Mouse (Mus musculus): ENCODE data around the gene Bex1. TPM values are rescaled to one million over a fixed set of nuclear protein-coding genes. Genes with fewer than 3 reads are reported as not detected.

The Bex1 gene
- polyA plus RNA-seq, 1 experiment from 2014 or later = 186 TPM

GRCm38 (mm10) chrX:136213396-136213795 is 1.9 kb downstream of the Bex1 start:
- Histone ChIP-seq H3K27ac (no peak overlapping the region), H3K4me3 (replicated peaks) (no peak overlapping the region), H3K36me3 (no peaks in the 10 kb centered on the region), H3K27me3 (replicated peaks) (no peaks in the 10 kb centered on the region), H3K9me3 (no peaks in the 10 kb centered on the region), H3K9ac (no peak overlapping the region), H3K4me1 (replicated peaks) (no peaks in the 10 kb centered on the region), H3K4me2 (replicated peaks) (no peak overlapping the region)
- 65% methylated on average over 2 of the region's 2 CpGs for WGBS
- no peak for ATAC-seq

DNA sequence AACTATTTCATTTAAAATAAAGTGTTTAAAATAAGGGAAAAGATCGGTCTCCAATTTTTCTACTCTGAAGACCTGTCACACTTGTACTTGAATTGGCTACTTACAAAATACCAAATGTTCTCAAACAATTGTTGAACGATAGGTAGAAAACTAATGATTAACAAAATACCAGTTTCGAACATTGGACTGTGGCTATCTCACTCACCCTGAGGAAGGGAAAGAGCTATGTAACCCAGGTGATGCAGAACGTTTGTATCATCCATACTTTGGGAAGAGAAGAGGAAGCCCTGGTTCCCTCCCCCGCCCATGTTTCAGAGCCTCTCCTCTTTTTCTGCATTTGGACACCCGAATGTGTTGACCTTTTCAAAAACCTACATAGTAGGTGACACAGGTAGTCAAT is 10.9 kb downstream of the Bex1 start:
- Histone ChIP-seq H3K4me1 (replicated peaks) (no peaks in the 10 kb centered on the region), H3K36me3 (no peaks in the 10 kb centered on the region), H3K9ac (no peak overlapping the region), H3K27ac (no peak overlapping the region), H3K27me3 (replicated peaks) (no peaks in the 10 kb centered on the region), H3K4me2 (replicated peaks) (no peak overlapping the region), H3K4me3 (replicated peaks) (no peak overlapping the region), H3K9me3 (no peaks in the 10 kb centered on the region)
- WGBS = 69% methylated on average over 6 of the region's 6 CpGs
- 0 out of 2 replicates have a peak, but pooled peaks have one; percentile 60 for ATAC-seq

DNA sequence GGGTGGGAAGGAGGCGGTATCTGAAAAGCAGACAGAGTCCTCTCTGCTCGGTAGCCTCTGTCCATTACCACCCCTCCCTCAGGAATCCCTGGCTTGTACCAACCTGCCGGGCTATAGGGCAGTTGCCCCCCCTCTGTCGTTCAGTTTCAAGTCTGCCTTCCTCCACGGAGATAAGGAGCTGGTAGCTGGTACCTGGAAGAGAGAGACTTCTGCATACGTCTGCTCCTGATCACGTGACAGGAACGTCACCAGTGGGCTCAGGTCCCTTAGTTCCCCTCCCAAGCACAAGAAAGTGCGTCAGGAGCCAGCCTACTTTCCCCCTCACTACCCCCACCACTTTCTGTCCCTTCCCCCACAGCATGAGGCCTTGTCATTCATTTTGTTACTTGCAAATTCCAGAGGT is 11.6 kb downstream of the Bex1 start, which contains the start of gene Tceal5:
Gene Tceal5, minus strand, starts transcription at position 213 of the 403 bp plus-strand sequence.
- no peak within 1 kb of the TSS for H3K27ac ChIP-seq
- no peaks in the 10 kb centered on the region for H3K27me3 ChIP-seq (replicated peaks)
- H3K4me2 ChIP-seq (replicated peaks) = peak within 1 kb of the TSS; percentile 60
- H3K36me3 ChIP-seq = no peaks in the 10 kb centered on the region
- 26% methylated on average over 9 of the region's 9 CpGs for WGBS
- peak within 1 kb of the TSS; percentile 34 for H3K4me3 ChIP-seq (replicated peaks)
- no peaks in the 10 kb centered on the region for H3K9me3 ChIP-seq
- peak; percentile 75 for ATAC-seq
- H3K4me1 ChIP-seq (replicated peaks) = no peaks in the 10 kb centered on the region
- H3K9ac ChIP-seq = no peak within 1 kb of the TSS

DNA sequence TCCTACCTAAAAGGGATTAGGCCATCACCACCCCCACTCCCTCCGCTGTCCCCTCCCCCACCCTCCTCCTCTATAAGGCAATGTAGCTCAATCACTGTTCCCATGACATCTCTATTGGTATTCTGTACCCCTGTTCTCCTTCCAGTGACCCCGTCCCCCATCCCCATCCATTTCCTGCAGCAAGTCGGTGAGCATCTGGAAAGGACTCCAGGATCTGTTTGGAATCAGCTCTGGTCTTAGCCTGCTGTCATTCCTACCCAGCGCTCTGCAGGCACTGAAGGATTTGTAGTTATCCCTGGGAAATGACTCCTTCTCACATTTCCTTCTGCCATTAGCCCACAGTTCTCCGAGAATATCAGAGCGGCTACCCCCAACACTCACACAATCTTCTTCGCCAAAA is 12.1 kb downstream of the Bex1 start:
- Histone ChIP-seq H3K4me1 (replicated peaks) (no peaks in the 10 kb centered on the region), H3K4me2 (replicated peaks) (peak overlapping the region; percentile 60), H3K4me3 (replicated peaks) (peak overlapping the region; percentile 34), H3K36me3 (no peaks in the 10 kb centered on the region), H3K9me3 (no peaks in the 10 kb centered on the region), H3K27me3 (replicated peaks) (no peaks in the 10 kb centered on the region), H3K9ac (no peak overlapping the region), H3K27ac (no peak overlapping the region)
- ATAC-seq = peak; percentile 65
- WGBS = 27% methylated on average over 7 of the region's 7 CpGs

- Histone ChIP-seq H3K36me3 (no peaks in the 10 kb centered on the region), H3K4me3 (replicated peaks) (no peak overlapping the region), H3K27ac (no peak overlapping the region), H3K4me2 (replicated peaks) (no peak overlapping the region), H3K9ac (no peak overlapping the region), H3K9me3 (no peaks in the 10 kb centered on the region), H3K4me1 (replicated peaks) (no peaks in the 10 kb centered on the region), H3K27me3 (replicated peaks) (no peaks in the 10 kb centered on the region)
- WGBS = 53% methylated on average over 1 of the region's 1 CpGs
- no peak for ATAC-seq
These were observed 18.4 kb downstream of the Bex1 start for GRCm38 (mm10) chrX:136196873-136197272.

DNA sequence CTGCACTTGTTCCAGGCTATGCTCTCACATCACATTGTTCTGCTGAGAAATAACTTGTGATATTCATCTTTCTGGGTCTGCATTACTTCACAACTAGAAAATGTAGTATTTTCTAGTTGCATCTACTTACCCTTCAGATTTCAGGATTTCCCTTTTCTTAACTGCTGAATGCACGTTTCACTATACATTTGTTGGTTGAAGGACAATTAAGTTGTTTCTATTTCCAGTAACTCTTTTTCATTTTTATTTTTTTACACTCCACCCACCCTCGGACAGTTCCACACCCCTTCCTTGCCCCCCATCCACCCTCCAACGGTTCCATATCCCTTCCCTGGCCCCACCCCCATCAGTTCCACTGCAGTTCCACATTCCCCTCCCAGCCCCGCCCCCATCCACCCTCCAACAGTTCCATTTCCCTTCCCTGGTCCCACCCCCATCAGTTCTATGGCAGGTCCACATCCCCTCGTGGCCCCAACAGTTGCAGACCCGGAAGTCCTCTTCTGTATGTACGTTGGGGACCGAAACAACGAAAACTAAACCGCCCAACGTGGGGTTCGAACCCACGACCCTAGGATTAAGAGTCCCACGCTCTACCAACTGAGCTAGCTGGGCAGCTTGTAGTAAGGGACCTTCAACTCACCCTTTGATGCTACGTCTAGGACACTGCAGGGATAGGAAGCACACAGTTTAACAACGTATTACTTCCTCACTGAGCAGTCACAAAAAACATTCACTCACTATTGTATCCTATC is 19.9 kb downstream of the Bex1 start:
- Histone ChIP-seq H3K36me3 (no peaks in the 10 kb centered on the region), H3K9me3 (no peaks in the 10 kb centered on the region), H3K27ac (no peak overlapping the region), H3K4me1 (replicated peaks) (no peaks in the 10 kb centered on the region), H3K9ac (no peak overlapping the region), H3K4me2 (replicated peaks) (no peak overlapping the region), H3K27me3 (replicated peaks) (no peaks in the 10 kb centered on the region), H3K4me3 (replicated peaks) (no peak overlapping the region)
- no peak for ATAC-seq
- WGBS = 83% methylated on average over 16 of the region's 16 CpGs

DNA sequence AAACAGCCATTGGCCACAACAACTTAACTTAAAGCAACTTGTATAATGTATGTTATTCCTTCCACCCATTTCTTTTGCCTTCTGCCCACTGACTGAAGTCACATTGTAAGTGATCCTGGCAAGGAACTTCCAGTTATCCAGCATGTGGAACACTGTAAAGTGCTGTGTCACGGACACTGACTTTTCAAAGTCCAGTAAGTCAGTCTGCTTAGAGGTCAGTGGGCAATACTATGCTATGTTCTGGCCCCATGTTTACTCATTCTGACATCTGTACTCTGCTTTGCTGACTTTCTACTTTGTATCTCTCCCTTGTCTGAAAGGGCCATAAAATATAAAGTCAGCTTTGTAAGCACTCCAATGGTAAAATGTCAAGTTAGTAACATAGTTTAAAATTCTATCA is 32.2 kb downstream of the Bex1 start:
- Histone ChIP-seq H3K4me3 (replicated peaks) (no peak overlapping the region), H3K4me1 (replicated peaks) (no peaks in the 10 kb centered on the region), H3K27me3 (replicated peaks) (no peaks in the 10 kb centered on the region), H3K4me2 (replicated peaks) (no peak overlapping the region), H3K9me3 (no peaks in the 10 kb centered on the region), H3K9ac (no peak overlapping the region), H3K36me3 (no peaks in the 10 kb centered on the region), H3K27ac (no peak overlapping the region)
- no peak for ATAC-seq
- WGBS = 79% methylated on average over 1 of the region's 1 CpGs

DNA sequence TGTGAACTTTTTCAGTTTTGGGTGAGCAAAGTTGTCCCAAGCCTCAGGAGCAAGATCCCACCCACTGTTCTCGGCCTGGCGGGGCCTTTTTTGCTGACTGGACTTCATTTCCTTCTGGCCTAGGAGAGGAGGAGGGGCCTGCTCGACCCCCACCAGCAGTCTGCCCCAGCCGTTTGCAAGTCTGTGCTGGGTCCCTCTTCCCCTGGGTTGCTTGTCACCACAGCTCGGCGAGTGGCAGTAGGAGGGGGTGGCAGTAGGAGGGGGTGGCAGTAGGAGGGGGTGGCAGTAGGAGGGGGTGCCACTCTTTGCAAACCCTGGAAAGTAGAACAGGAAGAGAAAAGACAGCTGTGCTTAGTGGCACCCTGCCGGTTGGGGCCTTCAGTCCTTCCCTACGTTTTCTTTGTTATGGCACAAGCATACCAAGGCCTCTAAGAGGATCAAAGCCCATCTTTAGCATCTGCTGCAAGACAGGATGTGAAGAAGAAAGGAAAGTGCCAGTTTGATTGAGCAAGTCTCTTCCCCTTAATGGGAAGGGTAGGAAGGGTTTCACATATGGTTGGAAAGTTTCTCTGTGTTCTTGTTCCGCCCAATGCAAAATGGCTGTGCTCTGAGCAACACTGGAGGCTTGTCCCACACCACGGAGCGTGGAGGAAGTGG is 34.3 kb downstream of the Bex1 start:
- ATAC-seq = no peak
- Histone ChIP-seq H3K4me2 (replicated peaks) (no peak overlapping the region), H3K27ac (no peak overlapping the region), H3K4me1 (replicated peaks) (no peaks in the 10 kb centered on the region), H3K4me3 (replicated peaks) (no peak overlapping the region), H3K36me3 (no peaks in the 10 kb centered on the region), H3K9me3 (no peaks in the 10 kb centered on the region), H3K27me3 (replicated peaks) (no peaks in the 10 kb centered on the region), H3K9ac (no peak overlapping the region)
- 47% methylated on average over 11 of the region's 11 CpGs for WGBS

- H3K4me1 ChIP-seq (replicated peaks) = no peaks in the 10 kb centered on the region
- peak overlapping the region; percentile 48; the same call in 1 of the 2 replicates for H3K4me3 ChIP-seq (replicated peaks)
- H3K4me2 ChIP-seq (replicated peaks) = peak overlapping the region; percentile 41
- no peak overlapping the region for H3K27ac ChIP-seq
- H3K9ac ChIP-seq = no peak overlapping the region; the same call in 1 of the 2 replicates
- no peaks in the 10 kb centered on the region for H3K27me3 ChIP-seq (replicated peaks)
- WGBS = 27% methylated on average over 10 of the region's 10 CpGs
- no peak for ATAC-seq
- no peaks in the 10 kb centered on the region for H3K36me3 ChIP-seq
- H3K9me3 ChIP-seq = no peaks in the 10 kb centered on the region
These were observed 42.5 kb downstream of the Bex1 start for GRCm38 (mm10) chrX:136172786-136173185.

GRCm38 (mm10) chrX:136172118-136172551 is 43.2 kb downstream of the Bex1 start, which contains the start of gene Tceal8:
TSS of gene Tceal8 (minus strand) at chrX:136172342.
- Histone ChIP-seq H3K4me1 (replicated peaks) (no peaks in the 10 kb centered on the region), H3K27me3 (replicated peaks) (no peaks in the 10 kb centered on the region), H3K9me3 (no peaks in the 10 kb centered on the region), H3K4me3 (replicated peaks) (peak within 1 kb of the TSS; percentile 48), H3K36me3 (no peaks in the 10 kb centered on the region), H3K27ac (peak within 1 kb of the TSS; percentile 86), H3K4me2 (replicated peaks) (peak within 1 kb of the TSS; percentile 48), H3K9ac (peak within 1 kb of the TSS; percentile 59)
- peak; percentile 97 for ATAC-seq
- WGBS = 21% methylated on average over 10 of the region's 10 CpGs

DNA sequence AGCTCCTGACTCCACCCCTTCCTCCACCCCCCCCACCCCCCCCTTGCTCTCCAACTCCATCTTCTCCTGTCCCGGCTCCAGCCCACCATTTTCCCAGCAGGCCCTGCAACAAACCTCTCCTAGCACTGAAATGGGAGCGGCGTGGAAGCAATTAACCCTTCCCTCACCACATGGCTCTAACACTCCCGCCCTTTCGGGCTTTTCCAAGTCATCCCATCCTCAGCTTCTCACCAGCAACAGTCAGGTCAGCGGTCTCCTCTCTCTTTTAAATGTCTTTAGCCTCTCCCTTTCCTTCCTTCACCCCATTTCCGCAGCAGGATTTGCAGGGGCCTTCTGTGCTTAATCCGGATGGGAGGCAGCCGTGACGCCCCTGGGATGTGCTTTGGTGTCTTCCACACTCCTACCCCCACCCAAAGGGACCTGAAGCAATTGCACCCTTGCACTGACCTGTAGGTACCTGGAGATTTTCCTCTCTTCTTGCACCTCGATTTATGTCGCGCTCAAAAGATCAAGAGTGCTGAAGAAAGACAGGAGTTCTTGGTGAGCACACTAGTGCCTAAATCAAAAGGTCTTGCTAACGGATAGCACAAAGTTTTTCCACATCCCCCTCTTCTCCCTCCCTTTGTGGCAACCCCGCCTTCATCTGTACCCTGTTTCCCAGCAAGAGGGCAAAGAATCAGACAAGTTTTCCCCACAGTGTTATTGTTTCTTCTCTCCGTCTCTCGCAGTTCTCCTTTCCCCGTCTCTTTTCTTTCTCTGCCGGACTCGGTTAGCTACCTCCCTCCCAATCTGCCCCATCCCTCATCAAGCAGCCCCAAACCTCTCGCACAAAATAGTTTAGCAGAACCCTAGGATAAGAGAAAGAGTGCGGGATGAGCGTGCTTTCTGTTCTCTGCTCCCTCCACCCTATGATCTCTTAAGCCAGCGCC is 43.9 kb downstream of the Bex1 start:
- H3K27ac ChIP-seq = peak overlapping the region; percentile 86
- ATAC-seq = peak; percentile 74
- H3K9me3 ChIP-seq = no peaks in the 10 kb centered on the region
- 28% methylated on average over 24 of the region's 24 CpGs for WGBS
- peak overlapping the region; percentile 59 for H3K9ac ChIP-seq
- H3K4me1 ChIP-seq (replicated peaks) = no peaks in the 10 kb centered on the region
- no peaks in the 10 kb centered on the region for H3K27me3 ChIP-seq (replicated peaks)
- no peaks in the 10 kb centered on the region for H3K36me3 ChIP-seq
- H3K4me2 ChIP-seq (replicated peaks) = peak overlapping the region; percentile 48
- H3K4me3 ChIP-seq (replicated peaks) = peak overlapping the region; percentile 48

DNA sequence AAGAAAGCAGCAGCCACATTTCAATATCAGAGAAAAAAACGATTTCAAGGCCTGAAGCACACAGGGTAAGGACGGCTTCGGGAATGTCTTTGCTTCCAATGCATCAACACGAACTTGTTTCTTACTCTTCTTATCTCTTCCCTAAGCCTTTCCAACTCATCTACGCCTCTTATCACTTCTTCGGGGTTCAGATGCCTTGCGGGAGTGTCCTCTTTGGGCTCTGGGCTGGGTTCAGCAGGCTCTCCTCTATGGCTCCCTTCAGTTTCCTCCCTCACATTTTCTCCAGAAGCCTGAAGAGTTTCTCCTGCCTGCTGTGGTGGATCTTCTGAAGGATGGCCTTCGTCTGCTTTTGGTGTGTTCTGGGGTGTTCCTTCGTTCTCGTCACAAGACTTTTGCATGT is 44.7 kb downstream of the Bex1 start:
- WGBS = 52% methylated on average over 10 of the region's 10 CpGs
- ATAC-seq = 0 out of 2 replicates have a peak, but pooled peaks have one; percentile 14

More for the DNA sequence above, 44.7 kb downstream of the Bex1 start:
- H3K27me3 ChIP-seq (replicated peaks) = no peaks in the 10 kb centered on the region
- peak overlapping the region; percentile 48 for H3K4me2 ChIP-seq (replicated peaks)
- no peaks in the 10 kb centered on the region for H3K9me3 ChIP-seq
- H3K36me3 ChIP-seq = no peaks in the 10 kb centered on the region
- H3K9ac ChIP-seq = 0 out of 2 replicates have a peak overlapping the region, but pooled peaks have one; percentile 26
- no peaks in the 10 kb centered on the region for H3K4me1 ChIP-seq (replicated peaks)
- H3K27ac ChIP-seq = no peak overlapping the region
- H3K4me3 ChIP-seq (replicated peaks) = peak overlapping the region; percentile 48

Measured in intestine, embryonic 15.5 days (tissue).